Mouse (Mus musculus): Measurements from ENCODE around the gene Cbarp. TPM values are rescaled to one million over a fixed set of nuclear protein-coding genes. Genes with fewer than 3 reads are reported as not detected.

Cbarp gene
- polyA plus RNA-seq, 1 experiment from 2014 or later, result 6.7 TPM

- H3K27ac ChIP-seq, result peak overlapping the region; percentile 61
- no peak overlapping the region for H3K4me3 ChIP-seq (replicated peaks)
- no peak overlapping the region for H3K4me2 ChIP-seq
- no peaks in the 10 kb centered on the region for H3K27me3 ChIP-seq (replicated peaks)
- peaks cover 65% of the 10 kb centered on the region for H3K36me3 ChIP-seq
- peaks cover 27% of the 10 kb centered on the region for H3K4me1 ChIP-seq
- ATAC-seq (ENCODE audit: insufficient read depth, low FRiP score, low read depth), result no peak
- no peak overlapping the region for H3K9ac ChIP-seq
- no peaks in the 10 kb centered on the region for H3K9me3 ChIP-seq
- WGBS, result 83% methylated on average over 9 of the region's 9 CpGs
Measured at GRCm38 (mm10) chr10:80129846-80130245, 10.8 kb downstream of the Cbarp start.

- H3K4me2 ChIP-seq, result no peak overlapping the region
- no peak overlapping the region for H3K4me3 ChIP-seq (replicated peaks)
- H3K27me3 ChIP-seq (replicated peaks), result no peaks in the 10 kb centered on the region
- 90% methylated on average over 8 of the region's 8 CpGs for WGBS
- no peak overlapping the region for H3K9ac ChIP-seq
- H3K27ac ChIP-seq, result no peak overlapping the region
- peaks cover 21% of the 10 kb centered on the region for H3K4me1 ChIP-seq
- ATAC-seq (ENCODE audit: insufficient read depth, low FRiP score, low read depth), result no peak
- H3K9me3 ChIP-seq, result no peaks in the 10 kb centered on the region
- H3K36me3 ChIP-seq, result peaks cover 69% of the 10 kb centered on the region
Measured at GRCm38 (mm10) chr10:80127920-80128319, 12.7 kb downstream of the Cbarp start.

- Histone ChIP-seq H3K9ac (no peak overlapping the region), H3K9me3 (no peaks in the 10 kb centered on the region), H3K4me3 (replicated peaks) (no peak overlapping the region), H3K4me1 (peaks cover 10% of the 10 kb centered on the region; the same call in 1 of the 2 replicates), H3K36me3 (peaks cover 53% of the 10 kb centered on the region), H3K4me2 (no peak overlapping the region), H3K27me3 (replicated peaks) (no peaks in the 10 kb centered on the region), H3K27ac (no peak overlapping the region)
- peak; percentile 51 for ATAC-seq (ENCODE audit: insufficient read depth, low FRiP score, low read depth)
- WGBS, result 88% methylated on average over 9 of the region's 9 CpGs
Measured at GRCm38 (mm10) chr10:80123932-80124562, 16.6 kb downstream of the Cbarp start.

GRCm38 (mm10) chr10:80121639-80122038, 19.0 kb downstream of the Cbarp start:
- Histone ChIP-seq H3K4me1 (peaks cover 29% of the 10 kb centered on the region), H3K4me3 (replicated peaks) (no peak overlapping the region), H3K9me3 (no peaks in the 10 kb centered on the region), H3K9ac (no peak overlapping the region), H3K36me3 (peaks cover 34% of the 10 kb centered on the region), H3K27ac (no peak overlapping the region), H3K27me3 (replicated peaks) (no peaks in the 10 kb centered on the region), H3K4me2 (no peak overlapping the region)
- no peak for ATAC-seq (ENCODE audit: insufficient read depth, low FRiP score, low read depth)
- 85% methylated on average over 2 of the region's 2 CpGs for WGBS

GRCm38 (mm10) chr10:80120146-80120545, 20.5 kb downstream of the Cbarp start:
- no peak overlapping the region for H3K9ac ChIP-seq
- no peak overlapping the region for H3K4me2 ChIP-seq
- H3K4me1 ChIP-seq, result peaks cover 29% of the 10 kb centered on the region
- H3K27ac ChIP-seq, result no peak overlapping the region
- ATAC-seq (ENCODE audit: insufficient read depth, low FRiP score, low read depth), result no peak
- 72% methylated on average over 2 of the region's 2 CpGs for WGBS
- no peaks in the 10 kb centered on the region for H3K27me3 ChIP-seq (replicated peaks)
- H3K4me3 ChIP-seq (replicated peaks), result no peak overlapping the region
- H3K9me3 ChIP-seq, result no peaks in the 10 kb centered on the region
- peaks cover 22% of the 10 kb centered on the region for H3K36me3 ChIP-seq

GRCm38 (mm10) chr10:80118552-80118951, 22.1 kb downstream of the Cbarp start:
- H3K27ac ChIP-seq, result no peak overlapping the region
- no peaks in the 10 kb centered on the region for H3K9me3 ChIP-seq
- H3K4me3 ChIP-seq (replicated peaks), result peak overlapping the region; percentile 95
- H3K4me2 ChIP-seq, result peak overlapping the region; percentile 95
- peaks cover 17% of the 10 kb centered on the region; the same call in 1 of the 2 replicates for H3K36me3 ChIP-seq
- no peak for ATAC-seq (ENCODE audit: insufficient read depth, low FRiP score, low read depth)
- 68% methylated on average over 6 of the region's 6 CpGs for WGBS
- no peaks in the 10 kb centered on the region for H3K27me3 ChIP-seq (replicated peaks)
- peaks cover 39% of the 10 kb centered on the region for H3K4me1 ChIP-seq
- 0 out of 2 replicates have a peak overlapping the region, but pooled peaks have one; percentile 86 for H3K9ac ChIP-seq

GRCm38 (mm10) chr10:80117736-80118135, 22.9 kb downstream of the Cbarp start:
- Histone ChIP-seq H3K9me3 (no peaks in the 10 kb centered on the region), H3K4me2 (peak overlapping the region; percentile 95), H3K27ac (peak overlapping the region; percentile 87), H3K9ac (peak overlapping the region; percentile 86), H3K27me3 (replicated peaks) (no peaks in the 10 kb centered on the region), H3K36me3 (peaks cover 17% of the 10 kb centered on the region; the same call in 1 of the 2 replicates), H3K4me3 (replicated peaks) (peak overlapping the region; percentile 95), H3K4me1 (peaks cover 39% of the 10 kb centered on the region)
- ATAC-seq (ENCODE audit: insufficient read depth, low FRiP score, low read depth), result no peak
- WGBS, result 20% methylated on average over 1 of the region's 1 CpGs

GRCm38 (mm10) chr10:80116927-80117691, 23.5 kb downstream of the Cbarp start:
- ATAC-seq (ENCODE audit: insufficient read depth, low FRiP score, low read depth), result no peak
- Histone ChIP-seq H3K9ac (peak overlapping the region; percentile 86), H3K9me3 (no peaks in the 10 kb centered on the region), H3K4me3 (replicated peaks) (peak overlapping the region; percentile 95), H3K36me3 (peaks cover 16% of the 10 kb centered on the region; the same call in 1 of the 2 replicates), H3K4me2 (peak overlapping the region; percentile 95), H3K27me3 (replicated peaks) (no peaks in the 10 kb centered on the region), H3K4me1 (peaks cover 39% of the 10 kb centered on the region), H3K27ac (peak overlapping the region; percentile 87)
- WGBS, result 2% methylated on average over 30 of the region's 30 CpGs

GRCm38 (mm10) chr10:80116563-80116926, 24.1 kb downstream of the Cbarp start:
- Histone ChIP-seq H3K27ac (peak overlapping the region; percentile 87), H3K9me3 (no peaks in the 10 kb centered on the region), H3K4me3 (replicated peaks) (peak overlapping the region; percentile 95), H3K36me3 (peaks cover 10% of the 10 kb centered on the region; the same call in 1 of the 2 replicates), H3K4me2 (peak overlapping the region; percentile 95), H3K4me1 (peaks cover 39% of the 10 kb centered on the region), H3K27me3 (replicated peaks) (no peaks in the 10 kb centered on the region), H3K9ac (peak overlapping the region; percentile 86; the same call in 1 of the 2 replicates)
- ATAC-seq (ENCODE audit: insufficient read depth, low FRiP score, low read depth), result no peak
- WGBS, result 0% methylated on average over 27 of the region's 27 CpGs

- under 1% methylated on average over 63 of the region's 63 CpGs for WGBS
Measured at GRCm38 (mm10) chr10:80115944-80116335, 24.7 kb downstream of the Cbarp start.

GRCm38 (mm10) chr10:80115290-80115943, 25.2 kb downstream of the Cbarp start, which contains the start of gene Stk11:
Gene Stk11, plus strand, starts transcription at chr10:80115803.
- under 1% methylated on average over 70 of the region's 70 CpGs for WGBS
- Histone ChIP-seq H3K4me1 (peaks cover 39% of the 10 kb centered on the region), H3K4me2 (peak within 1 kb of the TSS; percentile 95), H3K27ac (peak within 1 kb of the TSS; percentile 94), H3K27me3 (replicated peaks) (no peaks in the 10 kb centered on the region), H3K4me3 (replicated peaks) (peak within 1 kb of the TSS; percentile 95), H3K36me3 (peaks cover 6% of the 10 kb centered on the region; the same call in 1 of the 2 replicates), H3K9me3 (no peaks in the 10 kb centered on the region), H3K9ac (peak within 1 kb of the TSS; percentile 86)
- peak; percentile 98 for ATAC-seq (ENCODE audit: insufficient read depth, low FRiP score, low read depth)

More at GRCm38 (mm10) chr10:80115944-80116335, 24.7 kb downstream of the Cbarp start:
- no peaks in the 10 kb centered on the region for H3K27me3 ChIP-seq (replicated peaks)
- peak overlapping the region; percentile 86 for H3K9ac ChIP-seq
- H3K27ac ChIP-seq, result peak overlapping the region; percentile 87
- peaks cover 6% of the 10 kb centered on the region; the same call in 1 of the 2 replicates for H3K36me3 ChIP-seq
- H3K4me1 ChIP-seq, result peaks cover 39% of the 10 kb centered on the region
- ATAC-seq (ENCODE audit: insufficient read depth, low FRiP score, low read depth), result no peak
- peak overlapping the region; percentile 95 for H3K4me3 ChIP-seq (replicated peaks)
- H3K9me3 ChIP-seq, result no peaks in the 10 kb centered on the region
- peak overlapping the region; percentile 95 for H3K4me2 ChIP-seq

All from stomach, embryonic 15.5 days (tissue).